Mouse (Mus musculus): ENCODE measurements at regions not wholly inside any gene's neighbourhood (a gene's known extent, or its start where the extent isn't known, plus 50 kb on each side); places are given as distances from the start of the nearest gene placed in this dataset.

DNA sequence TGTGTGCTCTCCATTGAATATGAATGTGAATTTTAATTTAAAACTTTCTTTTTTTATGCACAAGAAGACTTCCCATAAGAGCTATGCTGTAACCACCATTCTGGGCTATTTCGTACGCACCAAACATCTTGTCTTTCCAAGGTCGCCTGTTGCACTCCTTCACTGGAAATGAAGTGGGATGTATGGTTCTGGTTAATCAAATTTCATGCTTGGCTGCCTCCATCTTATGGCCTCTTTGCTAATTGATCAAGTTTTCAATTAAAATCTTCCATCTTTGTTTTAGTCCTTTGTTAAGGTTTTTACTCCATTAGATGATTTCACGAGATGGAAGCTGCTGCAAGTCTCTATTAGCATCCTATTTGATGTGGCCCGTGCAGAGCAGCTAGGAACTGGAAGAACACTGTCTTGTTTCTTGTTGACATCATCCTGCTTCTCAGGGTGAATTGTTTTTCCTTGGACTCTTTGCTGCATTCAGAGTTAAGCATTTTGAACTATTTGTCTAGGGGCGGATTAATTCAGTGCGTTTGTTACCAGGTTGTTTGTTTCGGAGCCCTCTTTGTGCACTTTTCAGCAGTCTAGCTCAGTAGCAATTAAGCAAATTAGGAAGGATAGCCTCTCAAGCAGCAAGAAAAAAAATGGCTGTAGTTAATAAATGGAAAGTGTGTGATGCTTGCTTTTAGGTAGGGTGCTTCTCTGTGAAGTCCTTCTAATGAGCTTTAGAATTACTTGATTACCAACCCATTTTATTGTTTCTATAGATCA, 147.4 kb upstream of the Alcam start:
- no peak overlapping the region for H3K9ac ChIP-seq (replicated peaks)
- H3K9me3 ChIP-seq, result no peaks in the 10 kb centered on the region
- 51% methylated on average over 8 of the region's 8 CpGs for WGBS
- no peak overlapping the region for H3K4me3 ChIP-seq (replicated peaks)
- H3K36me3 ChIP-seq, result no peaks in the 10 kb centered on the region
- ATAC-seq, result peak; percentile 62; the same call in 1 of the 2 replicates
- H3K4me1 ChIP-seq (replicated peaks), result no peaks in the 10 kb centered on the region
- no peak overlapping the region for H3K4me2 ChIP-seq (replicated peaks)
- H3K27me3 ChIP-seq, result no peaks in the 10 kb centered on the region
- no peak overlapping the region for H3K27ac ChIP-seq

DNA sequence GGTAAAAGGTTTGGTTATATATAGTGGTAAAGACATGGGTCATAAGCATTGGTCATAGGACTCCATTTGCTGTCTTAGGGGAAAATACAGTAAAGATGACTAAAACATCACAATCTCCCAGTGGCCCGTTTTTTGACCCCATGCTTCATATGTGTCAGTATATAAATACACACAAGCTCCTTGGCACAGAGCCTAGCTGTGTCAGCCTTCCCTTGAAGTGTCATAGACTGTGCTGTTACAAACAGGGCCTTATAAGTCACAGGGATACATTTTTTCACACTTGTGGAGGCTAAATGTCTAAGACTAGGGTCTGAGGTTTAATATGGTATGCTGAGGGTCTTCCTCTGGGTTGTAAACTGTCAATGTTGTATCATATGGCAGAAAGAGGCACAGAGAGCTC, 144.4 kb upstream of the Alcam start:
- Histone ChIP-seq H3K4me3 (replicated peaks) (no peak overlapping the region), H3K9ac (replicated peaks) (no peak overlapping the region), H3K27me3 (no peaks in the 10 kb centered on the region), H3K4me2 (replicated peaks) (no peak overlapping the region), H3K36me3 (no peaks in the 10 kb centered on the region), H3K4me1 (replicated peaks) (no peaks in the 10 kb centered on the region), H3K9me3 (no peaks in the 10 kb centered on the region), H3K27ac (no peak overlapping the region)
- WGBS, result 92% methylated on average over 1 of the region's 1 CpGs
- no peak for ATAC-seq

DNA sequence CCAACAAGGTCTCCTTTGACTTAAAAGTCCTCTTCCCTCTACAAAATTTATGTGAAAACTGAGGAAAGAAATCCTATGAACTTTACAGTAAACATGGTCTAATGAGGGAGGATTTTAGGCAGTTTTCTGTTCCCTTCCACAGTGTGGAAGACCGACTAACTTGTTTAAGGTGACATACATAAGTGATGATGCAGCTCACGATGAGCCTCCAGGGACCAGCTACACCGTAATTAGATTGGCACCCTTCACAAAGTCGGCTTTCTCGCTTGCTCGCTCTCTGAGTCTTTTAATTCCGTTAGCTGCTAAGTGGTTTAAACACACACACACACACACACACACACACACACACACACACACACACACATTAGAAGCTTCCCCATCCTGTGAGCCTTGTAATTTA, 143.3 kb upstream of the Alcam start:
- Histone ChIP-seq H3K9ac (replicated peaks) (no peak overlapping the region), H3K4me3 (replicated peaks) (no peak overlapping the region), H3K27me3 (no peaks in the 10 kb centered on the region), H3K9me3 (no peaks in the 10 kb centered on the region), H3K4me2 (replicated peaks) (no peak overlapping the region), H3K36me3 (no peaks in the 10 kb centered on the region), H3K27ac (no peak overlapping the region), H3K4me1 (replicated peaks) (no peaks in the 10 kb centered on the region)
- ATAC-seq, result no peak
- 70% methylated on average over 6 of the region's 7 CpGs for WGBS

DNA sequence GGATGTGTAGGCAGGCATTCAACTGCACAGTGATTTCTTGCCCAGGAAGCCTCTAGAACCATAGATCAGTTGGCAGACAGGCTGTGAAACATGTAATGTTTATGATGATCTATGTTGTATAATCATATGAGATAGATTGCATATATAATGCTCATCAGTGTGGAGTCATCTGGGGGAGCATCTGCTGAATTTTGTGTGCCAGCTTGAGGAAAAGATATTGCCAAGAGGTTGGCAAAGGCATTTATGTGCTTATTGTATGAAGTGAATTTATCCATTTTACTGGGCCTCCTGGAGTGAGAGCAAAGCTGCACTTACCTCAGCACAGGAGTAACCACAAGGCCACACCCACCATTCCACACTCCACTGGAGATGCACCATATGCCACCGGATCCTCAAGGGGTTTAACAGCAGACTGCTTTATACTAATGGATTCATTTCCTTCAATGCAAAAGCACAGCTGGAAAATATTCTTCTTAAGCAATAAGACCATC, 134.5 kb upstream of the Alcam start:
- H3K27ac ChIP-seq, result no peak overlapping the region
- H3K4me3 ChIP-seq (replicated peaks), result no peak overlapping the region
- WGBS, result 33% methylated on average over 1 of the region's 1 CpGs
- no peak overlapping the region for H3K9ac ChIP-seq (replicated peaks)
- H3K27me3 ChIP-seq, result no peaks in the 10 kb centered on the region
- no peak for ATAC-seq
- H3K4me1 ChIP-seq (replicated peaks), result no peaks in the 10 kb centered on the region
- H3K4me2 ChIP-seq (replicated peaks), result no peak overlapping the region
- H3K9me3 ChIP-seq, result no peaks in the 10 kb centered on the region
- H3K36me3 ChIP-seq, result no peaks in the 10 kb centered on the region

DNA sequence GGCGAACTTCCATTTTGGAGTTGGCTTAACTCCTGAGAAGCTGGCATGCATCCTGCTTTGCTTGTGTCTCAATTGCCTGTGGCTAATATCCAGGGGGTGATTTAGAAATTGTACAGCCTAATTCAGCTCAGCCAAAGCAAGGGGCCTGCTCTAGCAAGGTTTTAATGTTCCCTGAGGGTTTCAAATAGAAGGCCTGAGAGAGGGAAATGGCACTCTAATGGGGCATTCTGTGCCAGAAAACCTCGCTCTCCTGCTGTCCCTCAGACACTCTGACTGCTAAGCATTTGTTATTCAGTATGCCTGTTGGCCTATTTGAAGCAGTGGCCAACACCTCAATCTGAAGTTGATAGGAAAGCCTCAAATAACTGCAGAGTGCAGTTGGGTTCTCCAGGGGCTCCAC, 115.2 kb upstream of the Alcam start:
- H3K27me3 ChIP-seq, result no peaks in the 10 kb centered on the region
- no peaks in the 10 kb centered on the region for H3K4me1 ChIP-seq (replicated peaks)
- H3K4me3 ChIP-seq (replicated peaks), result no peak overlapping the region
- H3K27ac ChIP-seq, result no peak overlapping the region
- H3K4me2 ChIP-seq (replicated peaks), result no peak overlapping the region
- H3K9ac ChIP-seq (replicated peaks), result no peak overlapping the region
- no peak for ATAC-seq
- no peaks in the 10 kb centered on the region for H3K9me3 ChIP-seq
- 76% methylated on average over 2 of the region's 2 CpGs for WGBS
- H3K36me3 ChIP-seq, result no peaks in the 10 kb centered on the region

- 84% methylated on average over 1 of the region's 1 CpGs for WGBS
- Histone ChIP-seq H3K4me3 (replicated peaks) (no peak overlapping the region), H3K9ac (replicated peaks) (no peak overlapping the region), H3K9me3 (no peaks in the 10 kb centered on the region), H3K4me1 (replicated peaks) (no peaks in the 10 kb centered on the region), H3K27me3 (no peaks in the 10 kb centered on the region), H3K27ac (no peak overlapping the region), H3K4me2 (replicated peaks) (no peak overlapping the region), H3K36me3 (no peaks in the 10 kb centered on the region)
- no peak for ATAC-seq
Observed at GRCm38 (mm10) chr16:52536278-52536677, 82.4 kb upstream of the Alcam start.

DNA sequence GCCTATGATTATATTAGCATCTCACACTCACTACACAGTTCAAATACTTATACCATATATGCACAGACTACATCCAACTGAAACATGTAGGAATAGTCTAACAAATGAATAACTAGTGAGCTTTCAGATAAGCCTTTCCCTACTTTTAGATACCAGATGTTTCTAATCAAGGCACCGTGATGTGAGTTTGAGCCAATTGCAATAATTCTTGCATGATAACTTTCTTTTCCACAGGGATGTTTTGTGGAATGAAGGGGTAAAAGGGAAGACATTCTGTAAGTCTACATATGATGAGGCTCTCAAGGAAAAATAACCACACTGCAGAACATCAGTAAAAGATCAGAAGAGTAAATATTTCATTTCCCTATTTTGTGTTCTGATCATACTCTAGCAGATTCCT, 80.7 kb upstream of the Alcam start:
- H3K36me3 ChIP-seq, result no peaks in the 10 kb centered on the region
- no peaks in the 10 kb centered on the region for H3K4me1 ChIP-seq (replicated peaks)
- no peak overlapping the region for H3K4me3 ChIP-seq (replicated peaks)
- no peak overlapping the region for H3K27ac ChIP-seq
- H3K4me2 ChIP-seq (replicated peaks), result no peak overlapping the region
- H3K9ac ChIP-seq (replicated peaks), result no peak overlapping the region
- H3K27me3 ChIP-seq, result no peaks in the 10 kb centered on the region
- 98% methylated on average over 1 of the region's 1 CpGs for WGBS
- no peaks in the 10 kb centered on the region for H3K9me3 ChIP-seq
- no peak for ATAC-seq

DNA sequence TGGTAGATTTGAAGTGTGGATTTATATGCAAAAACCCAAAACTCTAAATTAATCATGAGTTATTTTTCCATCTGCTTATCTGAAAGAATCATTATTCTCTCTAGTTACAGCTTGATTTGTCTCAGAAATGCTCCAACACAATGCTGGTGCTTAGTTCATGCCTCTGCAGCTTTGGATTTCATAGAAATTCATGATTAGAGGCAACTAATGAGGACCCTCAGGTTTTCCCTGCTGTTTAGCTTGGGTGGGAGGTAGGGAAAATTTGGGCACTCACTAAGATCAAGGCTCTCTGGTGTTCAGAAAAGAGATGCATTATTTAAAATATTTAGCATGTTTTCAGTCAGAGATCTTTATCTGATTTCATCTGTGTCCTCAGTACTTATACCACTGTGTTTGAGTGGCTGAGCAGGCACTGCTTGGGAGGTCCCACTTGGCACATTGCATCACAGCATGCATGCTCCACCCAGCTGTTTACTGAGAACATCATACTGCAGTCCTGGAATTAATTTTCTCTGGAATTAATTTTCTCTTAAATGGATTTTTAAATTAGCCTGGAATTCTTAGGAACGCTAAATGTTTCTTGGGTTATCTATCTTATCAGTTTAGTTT, 78.7 kb upstream of the Alcam start:
- H3K27me3 ChIP-seq, result no peaks in the 10 kb centered on the region
- no peaks in the 10 kb centered on the region for H3K9me3 ChIP-seq
- H3K9ac ChIP-seq (replicated peaks), result no peak overlapping the region
- no peak overlapping the region for H3K27ac ChIP-seq
- no peak for ATAC-seq
- no peaks in the 10 kb centered on the region for H3K36me3 ChIP-seq
- H3K4me1 ChIP-seq (replicated peaks), result no peaks in the 10 kb centered on the region
- H3K4me3 ChIP-seq (replicated peaks), result no peak overlapping the region
- WGBS, result 87% methylated on average over 1 of the region's 1 CpGs
- no peak overlapping the region for H3K4me2 ChIP-seq (replicated peaks)

- no peak overlapping the region for H3K4me2 ChIP-seq (replicated peaks)
- ATAC-seq, result no peak
- H3K9ac ChIP-seq (replicated peaks), result no peak overlapping the region
- no peak overlapping the region for H3K27ac ChIP-seq
- no peak overlapping the region for H3K4me3 ChIP-seq (replicated peaks)
- H3K4me1 ChIP-seq (replicated peaks), result no peaks in the 10 kb centered on the region
- no peaks in the 10 kb centered on the region for H3K27me3 ChIP-seq
- no peaks in the 10 kb centered on the region for H3K36me3 ChIP-seq
- WGBS, result 85% methylated on average over 5 of the region's 5 CpGs
- H3K9me3 ChIP-seq, result no peaks in the 10 kb centered on the region
Observed at GRCm38 (mm10) chr16:52513546-52514409, 59.9 kb upstream of the Alcam start.

DNA sequence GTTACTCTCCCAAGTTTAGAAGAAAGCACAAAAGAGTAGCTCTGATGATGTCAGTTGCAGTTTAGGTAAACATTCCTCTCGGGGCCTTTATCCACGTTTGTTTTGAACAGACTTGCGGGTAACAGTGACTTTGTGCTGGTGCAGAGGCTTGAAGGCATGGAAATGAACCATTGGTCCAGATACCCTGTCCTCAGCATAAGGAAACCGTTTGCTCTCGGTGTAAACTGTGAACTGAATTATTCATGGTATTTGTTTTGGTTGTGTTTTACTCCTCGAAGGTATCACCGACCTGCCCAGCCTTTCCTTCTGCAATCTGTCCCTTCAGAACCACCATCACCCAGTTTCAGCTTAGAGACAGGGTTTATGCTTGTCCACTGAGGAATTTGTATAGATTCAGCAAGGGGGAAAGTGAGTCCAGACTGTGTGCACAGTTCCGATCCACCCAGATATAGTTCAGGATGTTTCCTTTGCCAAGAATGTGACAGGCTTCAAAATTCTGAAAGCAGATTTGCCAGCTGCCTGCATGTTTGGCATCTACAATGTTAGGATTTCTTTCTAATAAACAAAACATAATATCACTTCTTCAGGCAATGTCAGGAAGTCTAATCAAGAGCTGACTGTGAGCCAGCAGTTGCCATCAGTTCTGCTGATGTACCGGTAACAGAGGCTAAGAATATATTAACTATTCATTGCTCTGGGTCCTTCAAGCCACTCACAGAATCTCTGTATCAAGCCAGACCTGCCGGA, 54.9 kb upstream of the Alcam start:
- H3K27ac ChIP-seq, result no peak overlapping the region
- no peak for ATAC-seq

More for the DNA sequence above, 54.9 kb upstream of the Alcam start:
- Histone ChIP-seq H3K4me2 (replicated peaks) (no peak overlapping the region), H3K9me3 (no peaks in the 10 kb centered on the region), H3K27me3 (no peaks in the 10 kb centered on the region), H3K9ac (replicated peaks) (no peak overlapping the region), H3K4me3 (replicated peaks) (no peak overlapping the region), H3K36me3 (no peaks in the 10 kb centered on the region), H3K4me1 (replicated peaks) (no peaks in the 10 kb centered on the region)
- WGBS, result 81% methylated on average over 10 of the region's 10 CpGs

Data from midbrain, embryonic 13.5 days (tissue).